Mouse (Mus musculus) intestine, embryonic 15.5 days (tissue): ENCODE measurements around the gene Hils1. TPM values are rescaled to one million over a fixed set of nuclear protein-coding genes. Genes with fewer than 3 reads are reported as not detected.

Experiments
- ATAC-seq: fragments of 200-750 bp; cut with Nextera tagmentation; 2 replicates; pipeline ENCODE4 v1.8.0; 2017; ENCODE audit warnings: moderate TSS enrichment, moderate library complexity
- H3K27ac ChIP-seq: fragments of 300-500 bp; sonication (generic); 2 replicates; pipeline ENCODE4 v1.5.1; 2015; ENCODE audit warnings: mild to moderate bottlenecking, inconsistent platforms
- H3K27me3 ChIP-seq: fragments of 300-500 bp; sonication (generic); replicated peaks from 2 replicates; pipeline ENCODE4 v1.6.1; 2015; ENCODE audit warnings: inconsistent platforms
- H3K36me3 ChIP-seq: fragments of 300-500 bp; sonication (generic); 2 replicates; pipeline ENCODE4 v1.6.1; 2015; ENCODE audit warnings: inconsistent platforms
- H3K4me1 ChIP-seq: fragments of 300-500 bp; sonication (generic); replicated peaks from 2 replicates; pipeline ENCODE4 v1.6.1; 2015; ENCODE audit warnings: inconsistent platforms
- H3K4me2 ChIP-seq: fragments of 300-500 bp; sonication (generic); replicated peaks from 2 replicates; pipeline ENCODE4 v1.6.1; 2015; ENCODE audit warnings: mild to moderate bottlenecking, inconsistent platforms
- H3K4me3 ChIP-seq: fragments of 300-500 bp; sonication (generic); replicated peaks from 2 replicates; pipeline ENCODE4 v1.5.1; 2015; ENCODE audit warnings: inconsistent platforms
- H3K9ac ChIP-seq: fragments of 300-500 bp; sonication (generic); 2 replicates; pipeline ENCODE4 v1.6.1; 2015; ENCODE audit warnings: inconsistent platforms
- H3K9me3 ChIP-seq: fragments of 300-500 bp; sonication (generic); 2 replicates; pipeline ENCODE4 v1.6.1; 2016; ENCODE audit warnings: inconsistent platforms
- WGBS: fragments of 180-500 bp; shearing (Covaris S2); methylation state at CpG from one replicate; pipeline ENCODE4 v1.1.7; 2015; 5-methylcytosine and 5-hydroxymethylcytosine counted together
- polyA plus RNA-seq: library from polyadenylated mRNA; unstranded; fragments of >200 nt; fragmentation: Nextera tagmentation; extraction: Ambion mirVana; gene quantifications from 2 replicates; pipeline ENCODE4 v1.2.1, GENCODE M21; 2015

Hils1 gene
- polyA plus RNA-seq: not detected in 2 replicates

- H3K36me3 ChIP-seq: no peaks in the 10 kb centered on the region
- H3K4me1 ChIP-seq: 0 out of 2 replicates have a peak, but pooled peaks cover 7% of the 10 kb centered on the region
- no peaks in the 10 kb centered on the region for H3K9me3 ChIP-seq
- WGBS: 36% methylated on average over 4 of the region's 4 CpGs
- H3K4me3 ChIP-seq: no peak within 1 kb of the TSS
- no peak within 1 kb of the TSS for H3K4me2 ChIP-seq
- H3K27ac ChIP-seq: no peak within 1 kb of the TSS
- no peaks in the 10 kb centered on the region for H3K27me3 ChIP-seq
- H3K9ac ChIP-seq: no peak within 1 kb of the TSS
- no peak for ATAC-seq
These were observed at the start of gene Hils1 for GRCm38 (mm10) chr11:94967419-94967818. TSS of gene Hils1 (plus strand) at chr11:94967593.

- Histone ChIP-seq H3K27me3 (no peaks in the 10 kb centered on the region), H3K36me3 (no peaks in the 10 kb centered on the region), H3K4me2 (no peak overlapping the region), H3K9me3 (no peaks in the 10 kb centered on the region), H3K9ac (no peak overlapping the region), H3K4me1 (peaks cover 16% of the 10 kb centered on the region), H3K4me3 (no peak overlapping the region), H3K27ac (no peak overlapping the region)
- ATAC-seq: no peak
- WGBS: 73% methylated on average over 6 of the region's 6 CpGs
These were observed 49.7 kb upstream of the Hils1 start for GRCm38 (mm10) chr11:94917717-94918116.

- Histone ChIP-seq H3K4me1 (peaks cover 11% of the 10 kb centered on the region), H3K4me3 (no peak overlapping the region), H3K36me3 (no peaks in the 10 kb centered on the region), H3K4me2 (no peak overlapping the region), H3K27ac (peak overlapping the region; percentile 52; the same call in 1 of the 2 replicates), H3K9ac (no peak overlapping the region), H3K9me3 (no peaks in the 10 kb centered on the region), H3K27me3 (no peaks in the 10 kb centered on the region)
- WGBS: 35% methylated on average over 6 of the region's 6 CpGs
- no peak for ATAC-seq
These were observed 46.4 kb upstream of the Hils1 start for GRCm38 (mm10) chr11:94920996-94921401.

GRCm38 (mm10) chr11:94924977-94925376, 42.4 kb upstream of the Hils1 start:
- H3K4me3 ChIP-seq: no peak overlapping the region
- peaks cover 30% of the 10 kb centered on the region for H3K4me1 ChIP-seq
- H3K9ac ChIP-seq: no peak overlapping the region
- no peak overlapping the region for H3K4me2 ChIP-seq
- ATAC-seq: no peak
- no peaks in the 10 kb centered on the region for H3K27me3 ChIP-seq
- 91% methylated on average over 4 of the region's 4 CpGs for WGBS
- no peaks in the 10 kb centered on the region for H3K36me3 ChIP-seq
- no peaks in the 10 kb centered on the region for H3K9me3 ChIP-seq
- no peak overlapping the region for H3K27ac ChIP-seq

GRCm38 (mm10) chr11:94926431-94926830, 41.0 kb upstream of the Hils1 start:
- peak overlapping the region; percentile 54; the same call in 1 of the 2 replicates for H3K27ac ChIP-seq
- no peak overlapping the region for H3K9ac ChIP-seq
- ATAC-seq: no peak
- no peak overlapping the region for H3K4me3 ChIP-seq
- WGBS: 41% methylated on average over 11 of the region's 11 CpGs
- H3K36me3 ChIP-seq: no peaks in the 10 kb centered on the region
- H3K4me2 ChIP-seq: no peak overlapping the region
- H3K9me3 ChIP-seq: no peaks in the 10 kb centered on the region
- H3K27me3 ChIP-seq: no peaks in the 10 kb centered on the region
- H3K4me1 ChIP-seq: peaks cover 34% of the 10 kb centered on the region

GRCm38 (mm10) chr11:94927771-94928291, 39.6 kb upstream of the Hils1 start:
- peaks cover 37% of the 10 kb centered on the region for H3K4me1 ChIP-seq
- no peaks in the 10 kb centered on the region for H3K9me3 ChIP-seq
- 16% methylated on average over 5 of the region's 5 CpGs for WGBS
- peak overlapping the region; percentile 93 for H3K27ac ChIP-seq
- no peak overlapping the region for H3K4me3 ChIP-seq
- no peak overlapping the region; the same call in 1 of the 2 replicates for H3K4me2 ChIP-seq
- no peak for ATAC-seq
- no peaks in the 10 kb centered on the region for H3K36me3 ChIP-seq
- peak overlapping the region; percentile 4; the same call in 1 of the 2 replicates for H3K9ac ChIP-seq
- H3K27me3 ChIP-seq: no peaks in the 10 kb centered on the region; the same call in 1 of the 2 replicates

GRCm38 (mm10) chr11:94928820-94929219, 38.6 kb upstream of the Hils1 start:
- Histone ChIP-seq H3K4me1 (peaks cover 44% of the 10 kb centered on the region), H3K36me3 (no peaks in the 10 kb centered on the region), H3K27me3 (no peaks in the 10 kb centered on the region; the same call in 1 of the 2 replicates), H3K4me2 (peak overlapping the region; percentile 37), H3K9ac (no peak overlapping the region), H3K27ac (peak overlapping the region; percentile 93), H3K4me3 (no peak overlapping the region), H3K9me3 (no peaks in the 10 kb centered on the region)
- ATAC-seq: peak; percentile 94
- WGBS: 3% methylated on average over 13 of the region's 13 CpGs

GRCm38 (mm10) chr11:94929599-94929998, 37.8 kb upstream of the Hils1 start:
- ATAC-seq: no peak
- no peaks in the 10 kb centered on the region for H3K36me3 ChIP-seq
- peaks cover 52% of the 10 kb centered on the region for H3K4me1 ChIP-seq
- H3K9me3 ChIP-seq: no peaks in the 10 kb centered on the region
- peak overlapping the region; percentile 93 for H3K27ac ChIP-seq
- H3K9ac ChIP-seq: no peak overlapping the region
- no peak overlapping the region for H3K4me3 ChIP-seq
- no peaks in the 10 kb centered on the region; the same call in 1 of the 2 replicates for H3K27me3 ChIP-seq
- peak overlapping the region; percentile 37 for H3K4me2 ChIP-seq
- WGBS: 37% methylated on average over 9 of the region's 9 CpGs

- no peak overlapping the region for H3K9ac ChIP-seq
- no peaks in the 10 kb centered on the region for H3K36me3 ChIP-seq
- no peak overlapping the region for H3K4me2 ChIP-seq
- ATAC-seq: no peak
- no peaks in the 10 kb centered on the region for H3K9me3 ChIP-seq
- H3K27me3 ChIP-seq: no peaks in the 10 kb centered on the region; the same call in 1 of the 2 replicates
- peak overlapping the region; percentile 93 for H3K27ac ChIP-seq
- no peak overlapping the region for H3K4me3 ChIP-seq
- 47% methylated on average over 4 of the region's 4 CpGs for WGBS
- H3K4me1 ChIP-seq: peaks cover 57% of the 10 kb centered on the region
These were observed 37.2 kb upstream of the Hils1 start for GRCm38 (mm10) chr11:94930151-94930550.

- ATAC-seq: 0 out of 2 replicates have a peak, but pooled peaks have one; percentile 12
- peaks cover 55% of the 10 kb centered on the region for H3K4me1 ChIP-seq
- 25% methylated on average over 8 of the region's 8 CpGs for WGBS
These were observed 33.8 kb upstream of the Hils1 start for GRCm38 (mm10) chr11:94933584-94933983.

GRCm38 (mm10) chr11:94934526-94934925, 32.9 kb upstream of the Hils1 start:
- Histone ChIP-seq H3K9ac (no peak overlapping the region; the same call in 1 of the 2 replicates), H3K4me2 (peak overlapping the region; percentile 74), H3K27me3 (peaks cover 3% of the 10 kb centered on the region; the same call in 1 of the 2 replicates), H3K27ac (peak overlapping the region; percentile 90), H3K4me1 (peaks cover 51% of the 10 kb centered on the region), H3K36me3 (no peaks in the 10 kb centered on the region), H3K9me3 (no peaks in the 10 kb centered on the region), H3K4me3 (no peak overlapping the region)
- no peak for ATAC-seq
- 28% methylated on average over 11 of the region's 11 CpGs for WGBS

More at GRCm38 (mm10) chr11:94933584-94933983, 33.8 kb upstream of the Hils1 start:
- Histone ChIP-seq H3K4me3 (no peak overlapping the region), H3K4me2 (peak overlapping the region; percentile 74), H3K9ac (peak overlapping the region; percentile 5; the same call in 1 of the 2 replicates), H3K9me3 (no peaks in the 10 kb centered on the region), H3K36me3 (no peaks in the 10 kb centered on the region), H3K27me3 (peaks cover 3% of the 10 kb centered on the region; the same call in 1 of the 2 replicates), H3K27ac (peak overlapping the region; percentile 90)

- Histone ChIP-seq H3K4me3 (peak within 1 kb of the TSS; percentile 52), H3K27ac (peak within 1 kb of the TSS; percentile 90), H3K4me2 (peak within 1 kb of the TSS; percentile 74), H3K4me1 (peaks cover 42% of the 10 kb centered on the region), H3K27me3 (peaks cover 3% of the 10 kb centered on the region; the same call in 1 of the 2 replicates), H3K36me3 (peaks cover 3% of the 10 kb centered on the region; the same call in 1 of the 2 replicates), H3K9me3 (no peaks in the 10 kb centered on the region), H3K9ac (peak within 1 kb of the TSS; percentile 78)
- peak; percentile 67 for ATAC-seq
- 12% methylated on average over 19 of the region's 19 CpGs for WGBS
These were observed 31.3 kb upstream of the Hils1 start, which contains the start of gene Col1a1 for GRCm38 (mm10) chr11:94936045-94936444. TSS of gene Col1a1 (plus strand) at chr11:94936224.
